Mouse (Mus musculus): ENCODE measurements around the gene Rbm4b.

GRCm38 (mm10) chr19:4719351-4719764, 36.9 kb upstream of the Rbm4b start:
- TF ChIP-seq GATA1 (IDR thresholded peaks at IDR 0.05; ENCODE audit: borderline replicate concordance, low read length) (no peak), FLI1 (IDR thresholded peaks at IDR 0.05; ENCODE audit: low read length) (no peak)
